33 mouse cellular contexts compared by ENCODE assay signal in the genomic region with DNA sequence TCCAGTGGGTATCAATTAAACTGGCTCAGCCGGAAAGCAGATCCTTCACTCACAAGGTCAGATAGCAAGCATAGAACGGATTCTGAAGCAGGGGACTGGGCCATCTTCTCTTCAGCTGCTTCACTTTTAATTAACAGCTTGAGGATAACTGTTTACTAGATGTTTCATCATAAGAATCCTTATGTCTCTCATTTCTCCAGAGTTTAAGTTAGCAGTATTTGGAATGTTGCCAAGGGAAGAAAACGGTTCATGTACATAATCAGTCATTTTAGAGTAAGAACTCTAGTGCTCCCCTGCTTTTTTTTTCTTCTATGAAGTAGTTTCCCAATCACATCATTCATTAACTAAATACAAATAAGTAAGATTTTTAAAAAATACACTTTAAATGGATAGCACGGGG. TPM values are rescaled to one million over a fixed set of nuclear protein-coding genes. Genes with fewer than 3 reads are reported as not detected.
"Had no signal": no experiment of that assay in that cellular context is flagged by ENCODE, and none has a peak within 500 bp of the region (broad histone marks: within the 10 kb centered on the region; RNA-seq: fewer than 3 reads in every experiment).

A gene (minus strand): TSS at position 101 of the 400 bp plus-strand sequence.

- H3K27me3 ChIP-seq: embryonic facial prominence, embryonic 12.5 days; embryonic facial prominence, embryonic 13.5 days; embryonic facial prominence, embryonic 15.5 days; forebrain, embryonic 12.5 days; forebrain, embryonic 13.5 days; forebrain, embryonic 15.5 days had no signal

- H3K4me3 ChIP-seq: embryonic facial prominence, embryonic 12.5 days; embryonic facial prominence, embryonic 13.5 days; embryonic facial prominence, embryonic 15.5 days; erythroblast, embryonic 14.5 days; forebrain, embryonic 10.5 days; forebrain, embryonic 12.5 days; forebrain, embryonic 13.5 days; forebrain, embryonic 15.5 days; gastrocnemius, adult 2 months; heart, adult 2 months had no signal

- ATAC-seq: forebrain, embryonic 13.5 days; forebrain, embryonic 14.5 days; forebrain, embryonic 15.5 days; forebrain, embryonic 16.5 days; forebrain, postnatal 0 days had no signal

- H3K9me3 ChIP-seq: embryonic facial prominence, embryonic 12.5 days; embryonic facial prominence, embryonic 13.5 days; embryonic facial prominence, embryonic 15.5 days; forebrain, embryonic 12.5 days; forebrain, embryonic 13.5 days; forebrain, embryonic 15.5 days had no signal

- H3K27ac ChIP-seq: embryonic facial prominence, embryonic 12.5 days; embryonic facial prominence, embryonic 13.5 days; embryonic facial prominence, embryonic 15.5 days; forebrain, embryonic 10.5 days; forebrain, embryonic 12.5 days; forebrain, embryonic 13.5 days; forebrain, embryonic 15.5 days; gastrocnemius, adult 2 months; heart, adult 2 months had no signal

- DNase-seq: cerebellum, adult 2 months; cerebellum, adult 8-10 months; cerebellum, adult 9-10 months; cerebellum, adult 9-11 months; cerebellum, postnatal 10 days; cerebellum, postnatal 14 days; cerebellum, postnatal 25 days; cerebellum, postnatal 36 days; embryo, embryonic 11 days; forebrain, postnatal 0 days; gastrocnemius, adult 2 months; gastrocnemius, postnatal 10 days; gastrocnemius, postnatal 14 days; gastrocnemius, postnatal 25 days; gastrocnemius, postnatal 36 days; heart, adult 11 months; heart, adult 18-20 months; heart, adult 2 months had no signal

- H3K36me3 ChIP-seq: embryonic facial prominence, embryonic 12.5 days; embryonic facial prominence, embryonic 13.5 days; embryonic facial prominence, embryonic 15.5 days; forebrain, embryonic 10.5 days; forebrain, embryonic 12.5 days; forebrain, embryonic 15.5 days had no signal

- H3K9ac ChIP-seq: embryonic facial prominence, embryonic 12.5 days; embryonic facial prominence, embryonic 13.5 days; embryonic facial prominence, embryonic 15.5 days; forebrain, embryonic 12.5 days; forebrain, embryonic 13.5 days; forebrain, embryonic 15.5 days; forebrain, postnatal 0 days had no signal

- H3K4me2 ChIP-seq: embryonic facial prominence, embryonic 12.5 days; embryonic facial prominence, embryonic 13.5 days; embryonic facial prominence, embryonic 15.5 days; forebrain, embryonic 12.5 days; forebrain, embryonic 13.5 days; forebrain, embryonic 15.5 days had no signal

- H3K4me1 ChIP-seq: embryonic facial prominence, embryonic 12.5 days; embryonic facial prominence, embryonic 13.5 days; embryonic facial prominence, embryonic 15.5 days; forebrain, embryonic 10.5 days; forebrain, embryonic 12.5 days; forebrain, embryonic 13.5 days; forebrain, embryonic 15.5 days had no signal

RNA-seq across cellular contexts. Expression of the gene that starts here (rescaled TPM):
- polyA plus RNA-seq: cerebellum, adult 2 months; cortical plate, adult 2 months; embryonic facial prominence, embryonic 11.5 days; embryonic facial prominence, embryonic 13.5 days; erythroblast, embryonic 14.5 days; forebrain, embryonic 10.5 days; forebrain, embryonic 11.5 days; forebrain, embryonic 12.5 days; forebrain, embryonic 13.5 days; forebrain, embryonic 14.5 days; forebrain, embryonic 15.5 days; forebrain, embryonic 16.5 days; forebrain, postnatal 0 days; frontal cortex, adult 2 months; gonadal fat pad, adult 2 months; heart, adult 2 months had no signal
